Mouse (Mus musculus) midbrain, postnatal 0 days (tissue): ENCODE measurements around the gene Gm19668. TPM values are rescaled to one million over a fixed set of nuclear protein-coding genes. Genes with fewer than 3 reads are reported as not detected.
"Not testable (repeated sequence)": the region's sequence is repeated elsewhere in the genome, so short reads cannot be mapped to it uniquely, and the experiment has no call there.

Source experiments
- ATAC-seq: fragments of 200-750 bp; cut with Nextera tagmentation; 2 replicates; pipeline ENCODE4 v1.8.0; 2017; ENCODE audit warnings: moderate number of reproducible peaks, mild to moderate bottlenecking, moderate TSS enrichment, moderate library complexity; ENCODE audit not compliant: low FRiP score
- DNase-seq: peaks from one replicate; pipeline ENCODE4 v3.0.0-alpha.2; 2015; ENCODE audit warnings: low spot score
- H3K27ac ChIP-seq: fragments of 300-500 bp; sonication (generic); 2 replicates; pipeline ENCODE4 v1.5.1; 2014; ENCODE audit warnings: low read depth, mild to moderate bottlenecking, low read length, mixed read lengths
- H3K27me3 ChIP-seq: fragments of 300-500 bp; sonication (generic); 2 replicates; pipeline ENCODE4 v1.6.1; 2014; ENCODE audit warnings: low read length, control low read depth, mixed read lengths; ENCODE audit not compliant: insufficient read depth
- H3K36me3 ChIP-seq: fragments of 300-500 bp; sonication (generic); 2 replicates; pipeline ENCODE4 v1.6.1; 2014; ENCODE audit warnings: low read length, control low read depth, mixed read lengths; ENCODE audit not compliant: insufficient read depth
- H3K4me1 ChIP-seq: fragments of 300-500 bp; sonication (generic); 2 replicates; pipeline ENCODE4 v1.6.1; 2014; ENCODE audit warnings: mild to moderate bottlenecking, control low read depth, antibody characterized with exemption, low read length, mixed read lengths; ENCODE audit not compliant: insufficient read depth
- H3K4me2 ChIP-seq: fragments of 300-500 bp; sonication (generic); 2 replicates; pipeline ENCODE4 v1.6.1; 2014; ENCODE audit warnings: low read depth, mild to moderate bottlenecking, low read length, mixed read lengths; ENCODE audit not compliant: poor library complexity, severe bottlenecking
- H3K4me3 ChIP-seq: fragments of 300-500 bp; sonication (generic); 2 replicates; pipeline ENCODE4 v1.5.1; 2014; ENCODE audit warnings: low read depth, mild to moderate bottlenecking, low read length, moderate library complexity
- H3K9ac ChIP-seq: fragments of 300-500 bp; sonication (generic); replicated peaks from 2 replicates; pipeline ENCODE4 v1.6.1; 2014; ENCODE audit warnings: mild to moderate bottlenecking, low read length, moderate library complexity, mixed read lengths; ENCODE audit not compliant: poor library complexity, severe bottlenecking
- H3K9me3 ChIP-seq: fragments of 300-500 bp; sonication (generic); 2 replicates; pipeline ENCODE4 v1.6.1; 2016; ENCODE audit warnings: low read length, control low read depth
- CTCF ChIP-seq: IDR thresholded peaks from 2 replicates; pipeline ENCODE4 v1.5.1; 2016; ENCODE audit warnings: antibody characterized with exemption, mild to moderate bottlenecking
- WGBS: fragments of 180-500 bp; shearing (Covaris S2); extraction: QIAGEN DNeasy Blood & Tissue Kit; methylation state at CpG from one replicate; pipeline ENCODE4 v1.1.7; 2014; 5-methylcytosine and 5-hydroxymethylcytosine counted together
- polyA plus RNA-seq: library from polyadenylated mRNA; unstranded; fragments of >200 nt; fragmentation: Nextera tagmentation; extraction: Ambion mirVana; gene quantifications from 2 replicates; pipeline ENCODE4 v1.2.1, GENCODE M21; 2015
- total RNA-seq: library from RNA; depleted of rRNA; stranded (reverse); fragments of >200 nt; gene quantifications from 2 replicates; pipeline ENCODE4 v1.2.3, GENCODE M21; 2014

Gene Gm19668
- total and polyA plus RNA-seq, 2 experiments from 2014 or later = not detected

GRCm38 (mm10) chr10:77804095-77804494 lies 5.2 kb upstream of the Gm19668 start:
- H3K9me3 ChIP-seq = no peaks in the 10 kb centered on the region
- ATAC-seq (no peak), DNase-seq (no peak)
- no peaks in the 10 kb centered on the region for H3K4me1 ChIP-seq
- H3K4me3 ChIP-seq = no peak overlapping the region
- no peaks in the 10 kb centered on the region for H3K27me3 ChIP-seq
- 80% methylated on average over 3 of the region's 3 CpGs for WGBS
- no peak overlapping the region for H3K9ac ChIP-seq
- no peaks in the 10 kb centered on the region for H3K36me3 ChIP-seq
- no peak overlapping the region for H3K4me2 ChIP-seq
- no peak overlapping the region for H3K27ac ChIP-seq
- TF ChIP-seq CTCF = no peak

- not testable (repeated sequence) for H3K9me3 ChIP-seq, DNase-seq
These were observed 591 bp downstream of the Gm19668 start for GRCm38 (mm10) chr10:77798164-77798920.

GRCm38 (mm10) chr10:77797677-77798076 lies 1.3 kb downstream of the Gm19668 start:
- Histone ChIP-seq H3K27me3 (no peaks in the 10 kb centered on the region), H3K4me2 (no peak overlapping the region), H3K4me1 (no peaks in the 10 kb centered on the region), H3K9me3 (no peaks in the 10 kb centered on the region), H3K9ac (no peak overlapping the region), H3K27ac (no peak overlapping the region), H3K36me3 (no peaks in the 10 kb centered on the region), H3K4me3 (no peak overlapping the region)
- no peak for ATAC-seq
- 13% methylated on average over 3 of the region's 3 CpGs for WGBS
- no peak for DNase-seq
- no peak for TF ChIP-seq CTCF

More at GRCm38 (mm10) chr10:77798164-77798920, 591 bp downstream of the Gm19668 start:
- H3K36me3 ChIP-seq, ATAC-seq, H3K4me1 ChIP-seq, H3K27ac ChIP-seq, H3K4me2 ChIP-seq, H3K9ac ChIP-seq, H3K4me3 ChIP-seq, H3K27me3 ChIP-seq: not testable (repeated sequence)
- 39% methylated on average over 3 of the region's 3 CpGs for WGBS

GRCm38 (mm10) chr10:77794976-77795375 lies 4.0 kb downstream of the Gm19668 start, which contains the start of gene Gm9639:
TSS of gene Gm9639 (minus strand) at chr10:77795076.
- H3K27me3 ChIP-seq = no peaks in the 10 kb centered on the region
- H3K9me3 ChIP-seq = no peaks in the 10 kb centered on the region
- DNase-seq (no peak), ATAC-seq (no peak)
- TF ChIP-seq CTCF = no peak
- no peak within 1 kb of the TSS for H3K9ac ChIP-seq
- whole genome bisulfite sequencing = 68% methylated on average over 2 of the region's 2 CpGs
- H3K4me1 ChIP-seq = no peaks in the 10 kb centered on the region
- no peak within 1 kb of the TSS for H3K4me3 ChIP-seq
- no peaks in the 10 kb centered on the region for H3K36me3 ChIP-seq
- H3K4me2 ChIP-seq = no peak within 1 kb of the TSS
- H3K27ac ChIP-seq = no peak within 1 kb of the TSS

GRCm38 (mm10) chr10:77788621-77789020 lies 10.3 kb downstream of the Gm19668 start:
- no peak overlapping the region for H3K4me3 ChIP-seq
- no peak for TF ChIP-seq CTCF
- 88% methylated on average over 2 of the region's 2 CpGs for whole genome bisulfite sequencing

GRCm38 (mm10) chr10:77787876-77788275 lies 11.1 kb downstream of the Gm19668 start, which contains the start of gene Gm7137:
TSS of gene Gm7137 (minus strand) at chr10:77788200.
- not testable (repeated sequence) for DNase-seq, H3K9ac ChIP-seq, H3K27ac ChIP-seq, H3K36me3 ChIP-seq, ATAC-seq, H3K27me3 ChIP-seq, H3K9me3 ChIP-seq, H3K4me2 ChIP-seq, H3K4me1 ChIP-seq, H3K4me3 ChIP-seq
- 86% methylated on average over 1 of the region's 1 CpGs for WGBS

More at GRCm38 (mm10) chr10:77788621-77789020, 10.3 kb downstream of the Gm19668 start:
- Histone ChIP-seq H3K27me3 (no peaks in the 10 kb centered on the region), H3K9ac (no peak overlapping the region), H3K27ac (no peak overlapping the region), H3K4me1 (no peaks in the 10 kb centered on the region), H3K36me3 (no peaks in the 10 kb centered on the region), H3K9me3 (no peaks in the 10 kb centered on the region), H3K4me2 (no peak overlapping the region)
- DNase-seq (no peak), ATAC-seq (no peak)

GRCm38 (mm10) chr10:77783396-77783795 lies 15.5 kb downstream of the Gm19668 start:
- WGBS = 93% methylated on average over 1 of the region's 3 CpGs

GRCm38 (mm10) chr10:77782442-77782841 lies 16.5 kb downstream of the Gm19668 start, which contains the start of gene Gm3250:
TSS of gene Gm3250 (minus strand) at chr10:77782542.
- not testable (repeated sequence) for H3K9ac ChIP-seq, H3K36me3 ChIP-seq, H3K4me3 ChIP-seq, ATAC-seq, H3K27me3 ChIP-seq, H3K27ac ChIP-seq, H3K9me3 ChIP-seq, H3K4me2 ChIP-seq, DNase-seq, H3K4me1 ChIP-seq
- WGBS = no CpG with 5 or more reads among the region's 1 CpGs

More at GRCm38 (mm10) chr10:77783396-77783795, 15.5 kb downstream of the Gm19668 start:
- H3K4me1 ChIP-seq, H3K27ac ChIP-seq, DNase-seq, H3K4me2 ChIP-seq, H3K9me3 ChIP-seq, H3K9ac ChIP-seq, ATAC-seq, H3K36me3 ChIP-seq, H3K27me3 ChIP-seq, H3K4me3 ChIP-seq: not testable (repeated sequence)
